Mouse (Mus musculus) layer of hippocampus, adult 9-11 months (tissue): Measurements from ENCODE around the gene Mtus2.

Experiments used
- DNase-seq: peaks from one replicate; pipeline ENCODE4 v3.0.0; 2022

Gene Mtus2

DNA sequence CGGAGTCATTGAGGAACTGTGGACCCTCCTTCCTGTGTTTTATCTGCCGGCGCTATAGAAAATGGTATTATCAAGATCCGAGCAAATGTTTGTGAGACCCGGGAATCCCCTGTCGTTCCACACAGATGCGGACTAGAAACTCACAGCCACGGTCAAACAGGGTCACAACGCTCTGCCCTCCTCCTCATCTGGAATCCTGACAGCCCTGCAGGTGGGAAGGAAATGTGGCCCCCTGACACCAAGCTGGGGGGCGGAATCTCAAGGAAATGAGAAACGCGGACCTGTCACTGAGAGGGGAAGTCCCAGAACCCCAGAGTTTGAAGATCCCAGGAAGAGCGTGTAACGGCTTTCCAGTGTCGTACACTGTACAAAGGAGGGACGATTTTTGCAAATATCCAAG, 396.3 kb downstream of the Mtus2 start:
- no peak for DNase-seq

DNA sequence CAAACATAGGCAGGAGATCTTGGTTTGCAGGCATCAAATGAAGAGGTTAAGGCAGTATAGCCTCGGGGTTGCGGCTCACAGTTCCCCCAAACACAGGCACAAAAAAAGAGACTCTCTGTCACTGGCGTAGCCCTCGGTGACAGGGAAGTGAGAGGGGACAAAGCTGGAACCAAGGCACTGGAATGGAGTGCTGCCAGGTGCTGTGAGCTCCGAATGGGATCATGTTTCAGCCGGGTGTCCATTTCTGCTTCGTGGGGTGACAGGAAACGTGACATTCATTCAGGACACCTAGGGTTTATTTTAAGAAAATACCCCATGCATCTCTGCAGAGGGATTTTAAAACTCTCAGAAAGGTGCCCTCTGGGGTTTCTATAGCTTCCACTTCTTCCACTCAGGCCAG, 397.4 kb downstream of the Mtus2 start:
- no peak for DNase-seq

DNA sequence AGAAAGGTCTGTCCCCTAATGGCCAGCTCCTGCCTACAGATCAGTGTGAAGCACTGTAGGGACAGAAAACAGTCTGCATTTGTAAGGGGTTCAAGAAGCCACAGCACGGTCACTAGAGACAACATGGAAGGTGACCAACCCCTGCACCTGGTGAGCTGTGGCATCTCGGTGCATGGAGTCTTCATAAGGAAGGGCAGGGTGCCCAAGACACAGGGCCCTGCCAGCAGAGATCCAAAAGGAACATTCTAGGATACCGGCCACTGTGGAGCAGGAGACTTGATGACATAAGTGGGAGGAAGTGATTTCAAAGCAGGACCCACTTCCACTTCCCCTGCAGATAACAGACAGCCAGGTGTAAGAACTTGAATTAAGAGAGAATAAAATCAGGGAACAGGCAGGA, 398.7 kb downstream of the Mtus2 start:
- no peak for DNase-seq

- DNase-seq = no peak
These were observed 400.0 kb downstream of the Mtus2 start for GRCm38 (mm10) chr5:148357168-148357567.

DNA sequence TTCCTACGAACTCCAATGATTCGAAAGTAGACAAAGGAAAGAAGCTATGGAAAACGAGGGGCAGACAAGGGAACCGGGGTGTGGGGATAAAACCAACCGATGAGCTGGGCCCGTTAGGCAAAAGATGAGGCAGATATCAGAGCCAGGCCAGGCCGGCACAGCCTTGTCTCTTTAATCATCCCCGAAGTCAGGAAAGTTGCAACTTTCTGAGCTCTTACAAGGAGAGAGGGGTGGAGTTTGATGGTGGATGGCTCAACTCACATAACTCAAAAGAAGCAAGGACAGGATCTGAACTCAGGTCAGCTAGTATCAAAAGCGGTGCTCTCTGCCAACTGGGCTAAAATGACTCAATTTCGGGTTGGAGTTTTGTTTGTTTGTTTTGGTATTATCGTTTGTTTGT, 402.0 kb downstream of the Mtus2 start:
- DNase-seq = no peak

GRCm38 (mm10) chr5:148360922-148361758, 404.0 kb downstream of the Mtus2 start:
- DNase-seq = no peak

DNA sequence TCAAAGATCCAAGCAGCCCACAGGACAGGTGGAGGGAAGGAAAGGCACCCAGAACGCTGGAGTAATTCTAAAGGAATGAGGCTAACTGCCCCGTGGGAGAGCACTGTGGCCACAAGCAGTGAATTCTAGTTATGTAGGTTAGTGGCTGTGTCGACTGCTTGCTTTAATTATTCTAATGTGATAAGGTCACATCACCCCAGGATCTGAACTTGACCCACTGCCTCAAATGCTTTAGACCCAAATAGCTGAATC, 404.6 kb downstream of the Mtus2 start:
- no peak for DNase-seq

DNA sequence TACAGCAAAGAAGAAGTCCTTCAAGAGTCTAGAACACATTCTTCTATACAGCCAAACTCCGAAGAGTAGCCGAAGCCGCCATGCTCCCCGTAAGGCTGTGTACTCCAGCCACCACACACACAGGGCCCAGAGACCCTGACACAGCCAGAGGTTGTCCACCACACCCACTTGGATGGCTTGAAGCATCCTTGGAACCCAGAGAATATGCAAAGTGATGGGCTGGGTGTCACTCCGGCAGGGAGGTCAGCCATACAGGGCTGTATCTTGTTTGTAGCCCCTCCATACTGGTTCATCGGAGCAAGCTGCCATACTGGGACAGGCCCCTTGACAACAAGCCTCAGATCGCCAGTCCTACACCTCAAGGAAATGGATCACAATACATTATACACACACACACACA, 405.2 kb downstream of the Mtus2 start:
- DNase-seq = no peak

GRCm38 (mm10) chr5:148363441-148364113, 406.5 kb downstream of the Mtus2 start:
- no peak for DNase-seq
